In the genomic region with DNA sequence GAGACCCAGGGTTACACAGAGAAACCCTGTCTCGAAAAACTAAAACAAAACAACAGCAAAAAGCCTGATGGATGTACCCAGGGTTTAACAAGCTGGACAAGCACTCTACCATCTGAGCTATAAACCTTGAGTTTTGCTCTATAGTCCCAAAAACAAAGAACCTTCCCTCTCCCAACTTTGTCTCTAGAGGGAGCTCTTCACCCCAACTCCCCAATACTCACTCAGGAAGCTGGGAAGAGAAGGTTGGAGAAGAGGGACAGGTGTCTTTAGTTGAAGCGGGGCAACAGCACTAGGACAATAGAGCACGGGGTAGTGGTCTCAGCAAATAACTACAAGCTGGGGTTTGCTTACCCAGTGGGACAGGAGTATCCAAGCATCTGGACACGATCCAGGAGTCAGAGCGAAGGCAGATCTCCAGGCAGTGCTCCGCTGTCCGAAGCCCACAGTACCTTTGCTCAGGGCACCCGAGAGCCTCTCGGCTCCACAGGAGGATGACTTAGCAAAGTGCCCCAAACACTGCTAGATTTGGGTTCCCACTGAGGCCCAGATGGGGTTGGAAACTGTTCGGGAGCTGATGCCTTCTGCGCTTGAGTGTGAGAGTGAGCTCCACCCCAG, we compare ENCODE assay signal across 7 mouse cellular contexts. TPM values are rescaled to one million over a fixed set of nuclear protein-coding genes. Genes with fewer than 3 reads are reported as not detected.
DNase-seq lines count a peak whose midpoint lies in the region; ATAC-seq and TF ChIP-seq lines count a peak whose summit lies in the region.

No protein-coding gene starts in this region.

- no peaks in the 10 kb centered on the region for H3K27me3 ChIP-seq in hindbrain, embryonic 11.5 days (ENCODE audit: control insufficient read depth, insufficient read depth, low read length)

- peaks cover 8% of the 10 kb centered on the region for H3K4me1 ChIP-seq in bone marrow macrophage, adult 2 months (ENCODE audit: control insufficient read depth, insufficient read depth, low read length)
- H3K4me1 ChIP-seq in hindbrain, embryonic 11.5 days (replicated peaks; ENCODE audit: control insufficient read depth, insufficient read depth, low read length): no peaks in the 10 kb centered on the region
- H3K4me1 ChIP-seq in olfactory bulb, adult 2 months (ENCODE audit: control insufficient read depth, insufficient read depth, low read length): peaks cover 23% of the 10 kb centered on the region

- no peaks in the 10 kb centered on the region for H3K9me3 ChIP-seq in hindbrain, embryonic 11.5 days (ENCODE audit: control insufficient read depth, low read length)

- no peak for DNase-seq in layer of hippocampus, adult 2 months (ENCODE audit: low spot score in 2 of 2)
- DNase-seq in layer of hippocampus, adult 9-10 months (ENCODE audit: low spot score): no peak
- DNase-seq in hindbrain, embryonic 11.5 days (ENCODE audit: low spot score): peak; percentile 44
- no peak for DNase-seq in thymus, adult 18-20 months
- no peak for DNase-seq in layer of hippocampus, postnatal 14 days (ENCODE audit: low spot score in 2 of 2)

- no peaks in the 10 kb centered on the region for H3K36me3 ChIP-seq in hindbrain, embryonic 11.5 days (ENCODE audit: control insufficient read depth, insufficient read depth, low read length)

- H3K4me2 ChIP-seq in hindbrain, embryonic 11.5 days (replicated peaks; ENCODE audit: low read depth, low read length): peak overlapping the region; percentile 11; the same call in 1 of the 2 replicates

- H3K9ac ChIP-seq in hindbrain, embryonic 11.5 days (ENCODE audit: low read depth, low read length): no peak overlapping the region

- 32% methylated on average over 11 of the region's 11 CpGs for WGBS in hindbrain, embryonic 11.5 days
- 42% methylated on average over 11 of the region's 11 CpGs for WGBS in olfactory bulb, adult 2 months

- TF ChIP-seq POLR2A in bone marrow macrophage, adult 2 months (IDR thresholded peaks at IDR 0.05; ENCODE audit: borderline replicate concordance, low read depth, low read length): no peak
- no peak for TF ChIP-seq POLR2A in olfactory bulb, adult 2 months (IDR thresholded peaks at IDR 0.05; ENCODE audit: insufficient read depth, low read depth, low read length)

- no peak overlapping the region for H3K27ac ChIP-seq in layer of hippocampus, adult 2 months
- H3K27ac ChIP-seq in bone marrow macrophage, adult 2 months (ENCODE audit: insufficient read depth, low read depth, low read length): no peak overlapping the region
- no peak overlapping the region for H3K27ac ChIP-seq in hindbrain, embryonic 11.5 days (ENCODE audit: low read depth, low read length)
- H3K27ac ChIP-seq in olfactory bulb, adult 2 months (ENCODE audit: insufficient read depth, low read depth, low read length): no peak overlapping the region

- TF ChIP-seq CTCF in layer of hippocampus, adult 2 months (conservative IDR thresholded peaks at IDR 0.05): peak; percentile 76
- peak; percentile 42; the same call in 1 of the 2 replicates for TF ChIP-seq CTCF in bone marrow macrophage, adult 2 months (IDR thresholded peaks at IDR 0.05; ENCODE audit: low read depth, low read length)
- TF ChIP-seq CTCF in olfactory bulb, adult 2 months (IDR thresholded peaks at IDR 0.05; ENCODE audit: insufficient read depth, low read depth, low read length): peak; percentile 40; the same call in 1 of the 2 replicates

- no peak for ATAC-seq in hindbrain, embryonic 11.5 days (ENCODE audit: low FRiP score)

- H3K4me3 ChIP-seq in layer of hippocampus, adult 2 months: no peak overlapping the region
- no peak overlapping the region for H3K4me3 ChIP-seq in bone marrow macrophage, adult 2 months (ENCODE audit: insufficient read depth, low read length)
- H3K4me3 ChIP-seq in hindbrain, embryonic 11.5 days (ENCODE audit: low read depth, low read length): peak overlapping the region; percentile 6; the same call in 1 of the 2 replicates
- H3K4me3 ChIP-seq in olfactory bulb, adult 2 months (ENCODE audit: insufficient read depth, low read depth, low read length): no peak overlapping the region

RNA-seq across cellular contexts. Expression of a gene that starts 37.3 kb away (rescaled TPM):
- total RNA-seq in layer of hippocampus, adult 2 months (2021): 1 to 10 TPM; 6.6 to 7.9 TPM
- polyA plus RNA-seq in bone marrow macrophage, adult 2 months (2012; ENCODE audit: insufficient read depth, insufficient read length, missing spikeins): 8.4 and 12.9 TPM in 2 replicates
- polyA plus RNA-seq in hindbrain, embryonic 11.5 days (2014; fragmentation: Nextera tagmentation; extraction: Ambion mirVana): 5.0 and 6.3 TPM in 2 replicates
- polyA plus RNA-seq in olfactory bulb, adult 2 months (2012; ENCODE audit: insufficient read depth, insufficient read length, low replicate concordance, missing spikeins): not detected in 2 replicates
- total RNA-seq in layer of hippocampus, postnatal 14 days (2021): 10 to 100 TPM; 10.2 to 14.8 TPM
